Mouse (Mus musculus) MEL (cell line): ENCODE data around the gene Atp6v0a4. TPM values are rescaled to one million over a fixed set of nuclear protein-coding genes. Genes with fewer than 3 reads are reported as not detected.

ENCODE experiments used
- DNase-seq: peaks from one replicate; pipeline ENCODE4 v3.0.0; 2011; ENCODE audit warnings: low read depth, low spot score
- H3K27ac ChIP-seq: 2 replicates; pipeline ENCODE4 v1.5.1; 2012; ENCODE audit warnings: low read depth, mild to moderate bottlenecking, control low read depth, low read length, moderate library complexity; ENCODE audit not compliant: control insufficient read depth
- H3K27me3 ChIP-seq, 2 experiments: fragments of 150-350 bp in 1 of 2; sonication (generic) in 1 of 2; 2 replicates each; pipeline ENCODE4 v1.6.1; 2012; ENCODE audit warnings: low read length in 2 of 2, mild to moderate bottlenecking in 2 of 2, improper control_type of control experiment in 1 of 2, moderate library complexity in 1 of 2; ENCODE audit not compliant: insufficient read depth in 2 of 2, control insufficient read depth in 1 of 2
- H3K36me3 ChIP-seq, 2 experiments: 2 replicates each; pipeline ENCODE4 v1.6.1; 2012 to 2014; ENCODE audit warnings: low read length in 2 of 2, improper control_type of control experiment in 1 of 2, inconsistent platforms in 1 of 2, mild to moderate bottlenecking in 1 of 2; ENCODE audit not compliant: insufficient read depth in 2 of 2, control insufficient read depth in 1 of 2
- H3K4me1 ChIP-seq, 2 experiments: fragments of 150-350 bp in 1 of 2; sonication (generic) in 1 of 2; 2 replicates each; pipeline ENCODE4 v1.6.1; 2012; ENCODE audit warnings: low read length in 2 of 2, improper control_type of control experiment in 1 of 2, mild to moderate bottlenecking in 1 of 2; ENCODE audit not compliant: insufficient read depth in 2 of 2, control insufficient read depth in 1 of 2
- H3K4me3 ChIP-seq, 2 experiments: fragments of 150-350 bp in 1 of 2; sonication (generic) in 1 of 2; 2 replicates each; pipeline ENCODE4 v1.5.1; 2012; ENCODE audit warnings: low read depth in 2 of 2, low read length in 2 of 2, mild to moderate bottlenecking in 2 of 2, moderate library complexity in 2 of 2, control low read depth in 1 of 2, improper control_type of control experiment in 1 of 2; ENCODE audit not compliant: control insufficient read depth in 1 of 2, insufficient read depth in 1 of 2
- H3K79me2 ChIP-seq: 2 replicates; pipeline ENCODE4 v1.6.1; 2012; ENCODE audit warnings: mild to moderate bottlenecking, low read length, moderate library complexity; ENCODE audit not compliant: control insufficient read depth, poor library complexity, insufficient read depth
- H3K9ac ChIP-seq: 2 replicates; pipeline ENCODE4 v1.6.1; 2012; ENCODE audit warnings: low read depth, mild to moderate bottlenecking, control low read depth, low read length, moderate library complexity; ENCODE audit not compliant: control insufficient read depth, poor library complexity, severe bottlenecking
- H3K9me3 ChIP-seq: fragments of 150-350 bp; sonication (generic); replicated peaks from 2 replicates; pipeline ENCODE4 v1.6.1; 2012; ENCODE audit warnings: mild to moderate bottlenecking, low read length, improper control_type of control experiment, moderate library complexity; ENCODE audit not compliant: insufficient read depth
- CHD2 ChIP-seq: IDR thresholded peaks from 2 replicates; pipeline ENCODE4 v1.6.1; 2011; ENCODE audit warnings: low read length, improper control_type of control experiment
- CTCF ChIP-seq, 3 experiments: IDR thresholded peaks in 2 of 3; conservative IDR thresholded peaks in 1 of 3; 2 replicates each; pipeline ENCODE4 v1.5.1; 2011 to 2012; ENCODE audit warnings: low read length in 3 of 3, low read depth in 2 of 3, mild to moderate bottlenecking in 2 of 3, improper control_type of control experiment in 1 of 3, inconsistent platforms in 1 of 3, mixed read lengths in 1 of 3, moderate library complexity in 1 of 3; ENCODE audit not compliant: control insufficient read depth in 1 of 3, insufficient read depth in 1 of 3, poor library complexity in 1 of 3, severe bottlenecking in 1 of 3
- EP300 ChIP-seq, 2 experiments: IDR thresholded peaks; 2 replicates each; pipeline ENCODE4 v1.6.1; 2011; ENCODE audit warnings: improper control_type of control experiment in 2 of 2, low read length in 2 of 2, low read depth in 1 of 2, mild to moderate bottlenecking in 1 of 2
- GATA1 ChIP-seq: IDR thresholded peaks from 2 replicates; pipeline ENCODE4 v1.6.1; 2011; ENCODE audit warnings: low read depth, low read length, improper control_type of control experiment
- MAFK ChIP-seq: IDR thresholded peaks from 2 replicates; pipeline ENCODE4 v1.6.1; 2011; ENCODE audit warnings: low read depth, mild to moderate bottlenecking, low read length, improper control_type of control experiment, borderline replicate concordance
- MAZ ChIP-seq: IDR thresholded peaks from 2 replicates; pipeline ENCODE4 v1.6.1; 2012; ENCODE audit warnings: low read depth, mild to moderate bottlenecking, inconsistent platforms, low read length, improper control_type of control experiment
- NRF1 ChIP-seq: IDR thresholded peaks from 2 replicates; pipeline ENCODE4 v1.6.1; 2014; ENCODE audit warnings: low read depth, mild to moderate bottlenecking, inconsistent platforms, low read length, improper control_type of control experiment, moderate library complexity; ENCODE audit not compliant: poor library complexity, insufficient read depth, severe bottlenecking
- POLR2AphosphoS5 ChIP-seq: IDR thresholded peaks from 2 replicates; pipeline ENCODE4 v1.6.1; 2012; ENCODE audit warnings: low read depth, borderline replicate concordance, mild to moderate bottlenecking, inconsistent platforms, low read length, moderate library complexity, mixed read lengths
- RAD21 ChIP-seq: IDR thresholded peaks from 2 replicates; pipeline ENCODE4 v1.6.1; 2011; ENCODE audit warnings: mild to moderate bottlenecking, low read depth, low read length, improper control_type of control experiment
- SIN3A ChIP-seq: IDR thresholded peaks from 2 replicates; pipeline ENCODE4 v1.6.1; 2012; ENCODE audit warnings: low read length, improper control_type of control experiment, inconsistent platforms
- SMC3 ChIP-seq: IDR thresholded peaks from 2 replicates; pipeline ENCODE4 v1.6.1; 2011; ENCODE audit warnings: low read depth, low read length, improper control_type of control experiment
- TBP ChIP-seq: IDR thresholded peaks from 2 replicates; pipeline ENCODE4 v1.8.0; 2011; ENCODE audit warnings: low read depth, low read length, improper control_type of control experiment
- TCF12 ChIP-seq: IDR thresholded peaks from 2 replicates; pipeline ENCODE4 v1.6.1; 2014; ENCODE audit warnings: low read depth, mild to moderate bottlenecking, inconsistent platforms, low read length, improper control_type of control experiment, moderate library complexity
- USF2 ChIP-seq, 2 experiments: IDR thresholded peaks; 2 replicates each; pipeline ENCODE4 v1.6.1; 2011 to 2012; ENCODE audit warnings: improper control_type of control experiment in 2 of 2, low read length in 2 of 2, borderline replicate concordance in 1 of 2, inconsistent platforms in 1 of 2, low read depth in 1 of 2, mild to moderate bottlenecking in 1 of 2; ENCODE audit not compliant: insufficient read depth in 1 of 2
- ZC3H11A ChIP-seq: IDR thresholded peaks from 2 replicates; pipeline ENCODE4 v1.6.1; 2012; ENCODE audit warnings: low read depth, mild to moderate bottlenecking, inconsistent platforms, low read length, improper control_type of control experiment
- ZNF384 ChIP-seq: IDR thresholded peaks from 2 replicates; pipeline ENCODE4 v1.6.1; 2012; ENCODE audit warnings: low read depth, mild to moderate bottlenecking, inconsistent platforms, low read length, improper control_type of control experiment
- polyA plus RNA-seq, 2 experiments: library from polyadenylated mRNA; stranded (reverse) in 1 of 2; unstranded in 1 of 2; fragments of >175 nt in 1 of 2; fragments of >200 nt in 1 of 2; gene quantifications; 2 replicates each; pipeline versions ENCODE4 v1.2.1 to v1.2.4; 2012; ENCODE audit warnings: low replicate concordance in 2 of 2, low read depth in 1 of 2; ENCODE audit not compliant: insufficient read length in 2 of 2, insufficient read depth in 1 of 2, missing spikeins in 1 of 2
- total RNA-seq: library from RNA; depleted of rRNA; stranded (reverse); fragments of 300-350 nt; gene quantifications from 2 replicates; pipeline ENCODE4 v1.2.3, GENCODE M21; 2012

Atp6v0a4 gene
- total and polyA plus RNA-seq, 3 experiments, result 0.12 TPM; not detected in 2

- Histone ChIP-seq H3K4me1 (peaks cover 6% of the 10 kb centered on the region in 2 experiments; a peak in 3 of 4 replicates), H3K36me3 (peaks cover 0 to 2% of the 10 kb centered on the region in 2 experiments; a peak in 1 of 4 replicates), H3K9me3 (no peaks in the 10 kb centered on the region), H3K79me2 (no peaks in the 10 kb centered on the region), H3K27me3 (no peaks in the 10 kb centered on the region; a peak in 1 of 4 replicates), H3K27ac (no peak overlapping the region), H3K4me3 (no peak overlapping the region), H3K9ac (no peak overlapping the region)
- TF ChIP-seq EP300 (IDR thresholded peaks at IDR 0.05; ENCODE audit: low read depth in 1 of 2, low read length in 2 of 2) (peak; percentile 29 to 55; a peak in 1 of 4 replicates), GATA1 (peak; percentile 81), TCF12 (peak; percentile 58), CHD2 (no peak), TBP (no peak)
- DNase-seq, result peak; percentile 14
Observed at GRCm38 (mm10) chr6:38071256-38071655, 53.1 kb downstream of the Atp6v0a4 start.

- H3K79me2 ChIP-seq, result no peaks in the 10 kb centered on the region
- TF ChIP-seq NRF1, result no peak
- TF ChIP-seq USF2 (IDR thresholded peaks at IDR 0.05; ENCODE audit: borderline replicate concordance in 1 of 2, insufficient read depth in 1 of 2, low read depth in 1 of 2, low read length in 2 of 2), result no peak
- no peak for TF ChIP-seq POLR2AphosphoS5
- TF ChIP-seq ZC3H11A, result peak; percentile 83
- TF ChIP-seq SIN3A, result no peak
- peak; percentile 61 to 87 (median 61) for TF ChIP-seq CTCF (IDR thresholded peaks at IDR 0.05 in 2 of 3, conservative IDR thresholded peaks at IDR 0.05 in 1 of 3; ENCODE audit: control insufficient read depth in 1 of 3, insufficient read depth in 1 of 3, low read depth in 2 of 3, low read length in 3 of 3, poor library complexity in 1 of 3, severe bottlenecking in 1 of 3)
- peak; percentile 87 for TF ChIP-seq SMC3
- peak; percentile 88 for TF ChIP-seq RAD21
- no peak for TF ChIP-seq GATA1
- TF ChIP-seq MAZ, result no peak
- TF ChIP-seq MAFK, result no peak
- TF ChIP-seq ZNF384, result 0 out of 2 replicates have a peak, but pooled peaks have one; percentile 19
- H3K36me3 ChIP-seq, result no peaks in the 10 kb centered on the region
- H3K27me3 ChIP-seq, result no peaks in the 10 kb centered on the region
- peaks cover 0 to 2% of the 10 kb centered on the region in 2 experiments; a peak in 2 of 4 replicates for H3K4me1 ChIP-seq
- peak; percentile 79 for DNase-seq
- no peaks in the 10 kb centered on the region for H3K9me3 ChIP-seq
- no peak overlapping the region for H3K9ac ChIP-seq
- no peak overlapping the region for H3K27ac ChIP-seq
- H3K4me3 ChIP-seq, result no peak overlapping the region
Observed at GRCm38 (mm10) chr6:38066215-38066614, 58.2 kb downstream of the Atp6v0a4 start.
